Comparison of ENCODE assay signal across 13 mouse cellular contexts in the genomic region with DNA sequence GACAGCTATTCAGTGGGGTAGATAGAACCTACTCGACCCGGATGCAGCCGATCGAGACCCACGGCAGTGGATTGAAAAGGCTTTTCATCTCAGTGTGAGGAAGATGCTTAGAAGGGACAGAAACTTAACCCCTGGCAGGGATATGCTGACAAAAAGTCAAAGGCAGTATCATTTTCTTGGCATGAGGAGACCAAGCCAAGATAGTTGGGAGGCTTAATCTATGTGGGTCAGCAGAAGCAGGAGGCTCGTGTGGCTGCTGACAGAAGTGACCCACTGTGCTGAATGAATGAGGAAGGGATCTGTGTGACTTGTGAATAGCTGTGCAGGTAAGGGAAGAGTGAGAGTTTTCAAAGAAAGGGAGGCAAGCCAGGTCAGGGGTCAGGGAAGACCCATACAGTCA.
"Had no signal": no experiment of that assay in that cellular context is flagged by ENCODE, and none has a peak within 500 bp of the region (broad histone marks: within the 10 kb centered on the region; RNA-seq: fewer than 3 reads in every experiment).

No protein-coding gene starts in this region.

- DNase-seq: gastrocnemius, adult 2 months; gastrocnemius, postnatal 10 days; gastrocnemius, postnatal 25 days; heart, adult 2 months; heart, postnatal 10 days; heart, postnatal 4 days; kidney, adult 18-20 months; kidney, adult 8-10 months; kidney, postnatal 10 days; kidney, postnatal 25 days; kidney, postnatal 4 days; liver; liver, embryonic 13.5 days had no signal
